Mouse (Mus musculus): ENCODE results near the gene Ung. TPM values are rescaled to one million over a fixed set of nuclear protein-coding genes. Genes with fewer than 3 reads are reported as not detected.

The Ung gene
- 5.4 and 11.0 TPM in 2 replicates for polyA plus RNA-seq (2012; rRNA removed; ENCODE audit: low replicate concordance)

DNA sequence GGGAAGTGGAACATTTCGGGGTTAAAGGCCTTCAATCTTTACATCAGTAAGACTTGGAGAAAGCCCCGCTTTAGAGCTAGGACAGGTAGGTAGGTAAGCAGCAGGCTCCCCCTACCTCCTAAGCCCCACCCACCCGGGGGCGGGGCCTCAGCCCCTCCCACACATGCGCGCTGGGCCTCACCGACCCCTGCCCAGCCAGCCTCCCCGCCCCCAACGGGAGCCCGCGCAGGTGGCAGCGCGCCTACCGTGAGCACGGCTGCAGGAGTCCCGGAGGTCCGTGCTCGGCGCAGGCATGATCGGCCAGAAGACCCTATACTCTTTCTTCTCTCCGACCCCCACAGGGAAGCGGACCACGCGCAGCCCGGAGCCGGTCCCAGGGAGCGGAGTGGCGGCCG is at the start of gene Ung:
Gene Ung (plus strand): TSS at position 176 of the 395 bp plus-strand sequence.

DNA sequence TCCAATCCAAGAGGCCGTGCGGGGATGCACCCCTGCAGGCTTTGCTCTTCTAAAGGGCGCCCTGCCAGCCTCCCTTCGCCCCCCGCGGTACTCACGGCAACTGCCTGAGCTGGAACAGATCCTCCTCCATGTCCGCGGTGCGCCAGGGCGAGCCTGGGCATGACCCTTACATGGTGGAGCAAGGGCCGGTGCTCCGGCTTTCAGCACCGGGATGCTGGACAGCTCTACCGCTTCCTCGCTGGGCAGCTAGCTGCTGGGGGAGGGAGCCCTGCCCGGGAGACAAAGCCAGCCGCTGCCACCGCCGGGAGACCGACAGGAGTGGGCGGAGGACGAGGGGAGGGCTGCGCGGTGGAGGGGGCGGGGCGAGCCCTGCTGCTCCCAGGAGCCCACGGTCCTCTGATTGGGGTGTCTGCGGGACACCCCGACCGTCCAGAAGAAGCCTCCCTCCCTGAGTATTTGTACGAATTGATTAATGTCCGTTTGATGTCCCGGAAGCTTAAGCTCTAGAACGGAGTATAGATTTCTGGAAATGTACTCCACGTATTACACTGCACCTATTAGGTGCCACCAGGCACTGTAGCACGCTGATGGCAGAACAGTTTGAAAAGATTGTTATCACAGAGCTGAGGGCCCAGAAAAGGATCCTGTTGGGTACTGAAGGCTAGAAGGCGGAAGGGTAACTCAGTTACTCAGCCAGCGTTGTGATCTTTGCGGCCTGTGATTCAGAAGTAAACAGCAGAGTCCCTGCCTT is 39.0 kb upstream of the Ung start, which contains the start of gene Svop:
Gene Svop (minus strand): TSS at position 514 of the 751 bp plus-strand sequence.

GRCm38 (mm10) chr5:114127374-114128349 is 2.5 kb upstream of the Ung start, which contains the start of gene Alkbh2:
TSS of gene Alkbh2 (minus strand) at chr5:114128218.

DNA sequence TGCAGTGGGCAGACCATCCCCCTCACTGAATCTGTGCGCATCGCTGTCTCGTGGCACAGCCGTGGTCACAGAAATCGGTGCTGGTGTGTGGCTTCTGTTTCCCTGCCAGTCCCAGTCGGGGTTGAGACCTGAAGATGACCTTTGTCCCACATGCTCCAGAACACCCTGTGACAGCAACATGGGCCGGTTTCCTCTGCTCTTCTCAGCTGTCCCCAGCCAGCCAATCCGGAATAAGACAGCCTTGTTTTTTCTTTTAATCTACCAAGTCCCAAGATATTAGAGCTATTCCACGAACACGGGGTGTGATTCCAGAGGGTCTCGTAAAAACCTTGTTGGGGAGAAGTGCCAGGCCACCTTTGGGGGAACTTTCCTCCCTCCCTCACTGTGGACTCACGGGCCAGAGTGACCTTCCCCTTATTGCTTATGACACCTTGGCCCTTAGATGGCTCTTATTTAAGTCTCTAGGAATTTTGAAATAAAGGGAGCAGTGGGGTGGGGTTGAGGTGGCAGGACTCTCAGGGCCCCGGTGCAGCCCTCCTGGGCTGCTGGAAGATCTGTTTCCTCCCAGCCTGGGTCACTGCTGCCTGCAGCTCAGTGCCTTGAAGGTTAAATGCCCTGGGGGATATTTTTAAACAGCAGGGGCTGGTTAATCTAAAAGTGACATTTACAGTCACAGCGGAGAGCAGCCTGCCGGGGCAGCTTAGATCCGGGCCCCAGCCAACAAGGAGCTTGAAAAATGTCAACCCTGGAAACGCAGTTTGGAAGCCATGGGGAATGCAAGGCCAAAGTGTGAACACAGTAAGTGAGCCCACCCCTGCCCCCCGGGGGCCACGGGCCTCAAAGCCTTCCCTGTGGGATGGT is 16.1 kb downstream of the Ung start, which contains the start of gene Acacb:
Gene Acacb (plus strand): TSS at position 508 of the 861 bp plus-strand sequence.

Other genes starting within 250 kb of the Ung start
- 73.1 and 120 TPM in 2 replicates for gene Coro1c, start 221.6 kb upstream of the Ung start, polyA plus RNA-seq (2012; rRNA removed; ENCODE audit: low replicate concordance)
- gene Ssh1, start 136.5 kb upstream of the Ung start, polyA plus RNA-seq (2012; rRNA removed; ENCODE audit: low replicate concordance): 7.1 and 7.7 TPM in 2 replicates
- gene Dao, start 126.7 kb upstream of the Ung start, polyA plus RNA-seq (2012; rRNA removed; ENCODE audit: low replicate concordance): 37.5 and 38.9 TPM in 2 replicates
- gene Usp30, start 64.9 kb upstream of the Ung start, polyA plus RNA-seq (2012; rRNA removed; ENCODE audit: low replicate concordance): 9.2 and 10.2 TPM in 2 replicates
- gene Svop, start 38.8 kb upstream of the Ung start, polyA plus RNA-seq (2012; rRNA removed; ENCODE audit: low replicate concordance): 0.40 and 0.44 TPM in 2 replicates
- 6.1 and 8.3 TPM in 2 replicates for gene Alkbh2, start 2.2 kb upstream of the Ung start, polyA plus RNA-seq (2012; rRNA removed; ENCODE audit: low replicate concordance)
- gene Acacb, start 16.1 kb downstream of the Ung start, polyA plus RNA-seq (2012; rRNA removed; ENCODE audit: low replicate concordance): 2.8 and 6.8 TPM in 2 replicates
- not detected in 2 replicates for gene Foxn4, start 143.4 kb downstream of the Ung start, polyA plus RNA-seq (2012; rRNA removed; ENCODE audit: low replicate concordance)
- gene Myo1h, start 158.8 kb downstream of the Ung start, polyA plus RNA-seq (2012; rRNA removed; ENCODE audit: low replicate concordance): 0.78 and 1.7 TPM in 2 replicates

Data from duodenum, adult 2 months (tissue).